Mouse (Mus musculus): ENCODE results near the gene Nt5c3.

DNA sequence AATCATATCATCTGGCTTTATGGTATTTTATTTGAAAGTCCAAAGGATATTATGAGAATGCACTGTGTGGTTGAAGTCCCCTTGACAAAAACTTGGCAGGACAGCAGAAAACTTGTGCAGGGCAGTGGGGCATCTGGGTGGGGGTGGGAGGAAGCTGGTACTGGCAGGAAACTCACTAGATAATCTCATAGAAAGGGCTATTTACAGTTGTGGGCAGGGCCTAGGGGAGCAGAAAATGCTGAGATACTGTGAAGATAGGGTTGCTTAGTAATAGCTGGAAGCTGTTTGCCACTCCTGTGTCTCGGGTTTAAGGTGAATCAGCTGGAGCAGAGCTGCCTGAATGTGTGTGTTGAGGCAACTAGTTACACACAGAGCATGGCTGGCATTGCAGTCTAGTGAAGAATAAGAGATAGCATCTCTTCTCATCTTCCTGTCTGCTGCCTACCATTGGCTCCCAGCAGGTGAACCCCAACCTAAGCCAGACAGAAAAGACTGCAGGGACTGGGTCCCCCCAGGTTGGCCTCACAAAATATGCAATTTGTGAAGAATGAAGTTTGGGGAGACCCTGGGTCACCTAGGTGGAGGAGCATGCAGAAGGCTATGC is 44.3 kb downstream of the Nt5c3 start:
- TF ChIP-seq CTCF (IDR thresholded peaks at IDR 0.05; ENCODE audit: low read depth): no peak
- TF ChIP-seq EP300 (IDR thresholded peaks at IDR 0.05; ENCODE audit: low read depth): no peak

Measured in liver, embryonic 14.5 days (tissue).